In the genomic region with DNA sequence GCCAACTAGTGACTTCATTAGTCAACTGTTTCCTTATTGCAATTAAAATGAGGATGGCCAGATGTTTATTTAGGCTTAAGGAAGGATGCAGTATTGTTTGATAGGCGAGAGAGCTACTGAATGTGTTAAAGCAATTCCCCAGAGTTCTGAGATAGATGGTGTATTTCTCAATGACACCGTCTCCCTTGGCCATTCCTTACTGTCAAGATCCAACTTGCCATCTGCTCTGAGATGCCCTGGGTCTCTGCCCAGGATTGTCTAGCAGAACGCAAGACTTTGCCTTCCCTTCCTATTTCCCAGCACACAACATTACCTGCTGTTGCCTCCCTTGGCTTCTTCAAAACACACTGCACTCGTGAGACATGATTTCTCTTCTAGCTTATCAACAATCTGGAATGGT, we compare ENCODE assay signal across 15 mouse cellular contexts.
DNase-seq lines count a peak whose midpoint lies in the region; ATAC-seq and TF ChIP-seq lines count a peak whose summit lies in the region.
"Had no signal": no experiment of that assay in that cellular context is flagged by ENCODE, and none has a peak within 500 bp of the region (broad histone marks: within the 10 kb centered on the region; RNA-seq: fewer than 3 reads in every experiment).

No protein-coding gene starts in this region.

- H3K27ac ChIP-seq in hindbrain, embryonic 13.5 days = peak overlapping the region; percentile 55; the same call in 1 of the 2 replicates
- H3K27ac ChIP-seq in hindbrain, embryonic 10.5 days = no peak overlapping the region
- H3K27ac ChIP-seq in forebrain, postnatal 0 days (ENCODE audit: low read depth, low read length) = no peak overlapping the region
- H3K27ac ChIP-seq: embryonic facial prominence, embryonic 12.5 days; kidney, embryonic 15.5 days; limb, embryonic 10.5 days had no signal

- DNase-seq in hindbrain, embryonic 10.5 days (ENCODE audit: low spot score) = no peak
- peak; percentile 89 for DNase-seq in brain, adult 2 months (ENCODE audit: low read depth, low spot score)
- DNase-seq in cerebellum, adult 18-20 months = peak; percentile 71 to 81
- DNase-seq in forebrain, postnatal 0 days = no peak
- no peak for DNase-seq in embryo, embryonic 10 days (ENCODE audit: low spot score)
- no peak for DNase-seq in lung, adult 2 months
- DNase-seq in kidney, postnatal 10 days = no peak
- DNase-seq: adrenal gland, postnatal 14 days; gastrocnemius, postnatal 10 days had no signal

- no peak overlapping the region for H3K9ac ChIP-seq in hindbrain, embryonic 13.5 days
- no peak overlapping the region for H3K9ac ChIP-seq in forebrain, postnatal 0 days
- H3K9ac ChIP-seq: embryonic facial prominence, embryonic 12.5 days; kidney, embryonic 15.5 days had no signal

- TF ChIP-seq POLR2A in lung, adult 2 months (IDR thresholded peaks at IDR 0.05; ENCODE audit: borderline replicate concordance, extremely low read depth, low read depth, low read length) = no peak

- H3K4me2 ChIP-seq in hindbrain, embryonic 13.5 days = no peak overlapping the region
- no peak overlapping the region for H3K4me2 ChIP-seq in forebrain, postnatal 0 days (ENCODE audit: low read depth)
- H3K4me2 ChIP-seq: embryonic facial prominence, embryonic 12.5 days; kidney, embryonic 15.5 days had no signal

- H3K4me1 ChIP-seq in hindbrain, embryonic 13.5 days (replicated peaks) = peaks cover 14% of the 10 kb centered on the region
- peaks cover 21% of the 10 kb centered on the region for H3K4me1 ChIP-seq in hindbrain, embryonic 10.5 days (replicated peaks)
- H3K4me1 ChIP-seq in forebrain, postnatal 0 days (ENCODE audit: insufficient read depth) = 0 out of 2 replicates have a peak, but pooled peaks cover 6% of the 10 kb centered on the region
- no peaks in the 10 kb centered on the region; the same call in 1 of the 2 replicates for H3K4me1 ChIP-seq in lung, adult 2 months (ENCODE audit: control insufficient read depth, insufficient read depth, low read length)

- TF ChIP-seq CTCF in forebrain, postnatal 0 days (IDR thresholded peaks at IDR 0.05; ENCODE audit: low read depth) = no peak
- no peak for TF ChIP-seq CTCF in lung, adult 2 months (IDR thresholded peaks at IDR 0.05; ENCODE audit: insufficient read depth, low read length)

- WGBS in hindbrain, embryonic 13.5 days = 58% methylated on average over 4 of the region's 4 CpGs
- WGBS in hindbrain, embryonic 10.5 days = 77% methylated on average over 4 of the region's 4 CpGs
- WGBS in forebrain, postnatal 0 days = 58% methylated on average over 4 of the region's 4 CpGs
- WGBS in lung, adult 2 months = 58% methylated on average over 4 of the region's 4 CpGs

- H3K36me3 ChIP-seq in hindbrain, embryonic 13.5 days = no peaks in the 10 kb centered on the region
- H3K36me3 ChIP-seq in hindbrain, embryonic 10.5 days = no peaks in the 10 kb centered on the region
- no peaks in the 10 kb centered on the region for H3K36me3 ChIP-seq in forebrain, postnatal 0 days (ENCODE audit: insufficient read depth)
- H3K36me3 ChIP-seq: embryonic facial prominence, embryonic 12.5 days; kidney, embryonic 15.5 days; limb, embryonic 10.5 days had no signal

- no peaks in the 10 kb centered on the region for H3K27me3 ChIP-seq in hindbrain, embryonic 13.5 days
- H3K27me3 ChIP-seq in hindbrain, embryonic 10.5 days (ENCODE audit: insufficient read depth, poor library complexity, severe bottlenecking) = no peaks in the 10 kb centered on the region; the same call in 1 of the 2 replicates
- no peaks in the 10 kb centered on the region for H3K27me3 ChIP-seq in forebrain, postnatal 0 days (ENCODE audit: insufficient read depth, low read length)
- H3K27me3 ChIP-seq: embryonic facial prominence, embryonic 12.5 days; kidney, embryonic 15.5 days had no signal

- 0 out of 2 replicates have a peak, but pooled peaks cover 3% of the 10 kb centered on the region for H3K9me3 ChIP-seq in hindbrain, embryonic 13.5 days
- H3K9me3 ChIP-seq in hindbrain, embryonic 10.5 days = no peaks in the 10 kb centered on the region
- H3K9me3 ChIP-seq in forebrain, postnatal 0 days (ENCODE audit: low read length) = no peaks in the 10 kb centered on the region
- H3K9me3 ChIP-seq: embryonic facial prominence, embryonic 12.5 days; kidney, embryonic 15.5 days; limb, embryonic 10.5 days had no signal

- ATAC-seq in hindbrain, embryonic 13.5 days (ENCODE audit: low FRiP score) = no peak
- peak; percentile 70 for ATAC-seq in forebrain, postnatal 0 days
- ATAC-seq: lung, postnatal 0 days had no signal

- H3K4me3 ChIP-seq in hindbrain, embryonic 13.5 days = no peak overlapping the region
- H3K4me3 ChIP-seq in hindbrain, embryonic 10.5 days = no peak overlapping the region
- no peak overlapping the region for H3K4me3 ChIP-seq in forebrain, postnatal 0 days (ENCODE audit: low read depth, low read length)
- H3K4me3 ChIP-seq in lung, adult 2 months (replicated peaks; ENCODE audit: extremely low read depth, low read depth, low read length) = no peak overlapping the region
- H3K4me3 ChIP-seq: embryonic facial prominence, embryonic 12.5 days; kidney, embryonic 15.5 days; limb, embryonic 10.5 days; myocyte had no signal

Comparison
In these comparisons a context has a peak if more than half of its experiments do, and no peak if none do; other contexts are left out.
1. DNase-seq: peak in brain, adult 2 months (single experiment) and cerebellum, adult 18-20 months (2 of 2); none in hindbrain, embryonic 10.5 days (single experiment), forebrain, postnatal 0 days (single experiment), embryo, embryonic 10 days (single experiment), lung, adult 2 months (single experiment) and kidney, postnatal 10 days (single experiment).